Mouse (Mus musculus) adrenal gland, postnatal 0 days (tissue): ENCODE results near the gene Jade3. TPM values are rescaled to one million over a fixed set of nuclear protein-coding genes. Genes with fewer than 3 reads are reported as not detected.

ENCODE experiments used
- polyA plus RNA-seq: library from polyadenylated mRNA; unstranded; fragments of >200 nt; fragmentation: Nextera tagmentation; extraction: Ambion mirVana; gene quantifications from 2 replicates; pipeline ENCODE4 v1.2.1, GENCODE M21; 2015

Gene Jade3
- 1.6 and 2.6 TPM in 2 replicates for polyA plus RNA-seq

GRCm38 (mm10) chrX:20425140-20425838, at the start of gene Jade3:
Gene Jade3 (plus strand): TSS chrX:20425688.

GRCm38 (mm10) chrX:20549532-20549931, 124.0 kb downstream of the Jade3 start, which contains the start of gene Rgn:
Gene Rgn (plus strand): TSS chrX:20549787.

Other genes with a start within 250 kb of the Jade3 start
- gene Slc9a7, start 133.9 kb upstream of the Jade3 start, polyA plus RNA-seq = 2.6 and 3.1 TPM in 2 replicates
- 11.3 and 11.9 TPM in 2 replicates for gene Rp2, start 61.2 kb upstream of the Jade3 start, polyA plus RNA-seq
- gene Rgn, start 124.1 kb downstream of the Jade3 start, polyA plus RNA-seq = 14.7 and 15.5 TPM in 2 replicates
- gene Rbm10, start 191.8 kb downstream of the Jade3 start, polyA plus RNA-seq = 19.3 and 25.6 TPM in 2 replicates
- 642 and 1,017 TPM in 2 replicates for gene Ndufb11, start 191.9 kb downstream of the Jade3 start, polyA plus RNA-seq
- gene Uba1, start 232.6 kb downstream of the Jade3 start, polyA plus RNA-seq = 99.3 and 125 TPM in 2 replicates